Mouse (Mus musculus) intestine, embryonic 16.5 days (tissue): ENCODE results near the gene Gm10722. TPM values are rescaled to one million over a fixed set of nuclear protein-coding genes. Genes with fewer than 3 reads are reported as not detected.
"Not testable (repeated sequence)": the region's sequence is repeated elsewhere in the genome, so short reads cannot be mapped to it uniquely, and the experiment has no call there.

Experiments used
- ATAC-seq: fragments of 200-750 bp; cut with Nextera tagmentation; 2 replicates; pipeline ENCODE4 v1.8.0; 2017; ENCODE audit warnings: moderate TSS enrichment, moderate library complexity
- H3K27ac ChIP-seq: fragments of 300-500 bp; sonication (generic); 2 replicates; pipeline ENCODE4 v1.5.1; 2014; ENCODE audit warnings: mild to moderate bottlenecking, low read length
- H3K27me3 ChIP-seq: fragments of 300-500 bp; sonication (generic); replicated peaks from 2 replicates; pipeline ENCODE4 v1.6.1; 2014; ENCODE audit warnings: low read length, control low read depth, mixed read lengths; ENCODE audit not compliant: control insufficient read depth, insufficient read depth
- H3K36me3 ChIP-seq: fragments of 300-500 bp; sonication (generic); 2 replicates; pipeline ENCODE4 v1.6.1; 2014; ENCODE audit warnings: low read length, control low read depth; ENCODE audit not compliant: control insufficient read depth, insufficient read depth
- H3K4me1 ChIP-seq: fragments of 300-500 bp; sonication (generic); 2 replicates; pipeline ENCODE4 v1.6.1; 2014; ENCODE audit warnings: low read length, control low read depth, mixed read lengths; ENCODE audit not compliant: control insufficient read depth, insufficient read depth
- H3K4me2 ChIP-seq: fragments of 300-500 bp; sonication (generic); 2 replicates; pipeline ENCODE4 v1.6.1; 2014; ENCODE audit warnings: low read depth, low read length, control low read depth
- H3K4me3 ChIP-seq: fragments of 300-500 bp; sonication (generic); 2 replicates; pipeline ENCODE4 v1.5.1; 2014; ENCODE audit warnings: mild to moderate bottlenecking, low read length
- H3K9ac ChIP-seq: fragments of 300-500 bp; sonication (generic); 2 replicates; pipeline ENCODE4 v1.6.1; 2014; ENCODE audit warnings: low read depth, low read length
- H3K9me3 ChIP-seq: fragments of 300-500 bp; sonication (generic); 2 replicates; pipeline ENCODE4 v1.6.1; 2016; ENCODE audit warnings: low read length, control low read depth; ENCODE audit not compliant: control insufficient read depth
- WGBS: fragments of 180-500 bp; shearing (Covaris S2); extraction: QIAGEN DNeasy Blood & Tissue Kit; methylation state at CpG from one replicate; pipeline ENCODE4 v1.1.7; 2014; 5-methylcytosine and 5-hydroxymethylcytosine counted together
- microRNA-seq: library from miRNA; unstranded; fragments of <30 nt; microRNA quantifications from one replicate; pipeline ENCODE4, GENCODE M21; 2016
- polyA plus RNA-seq: library from polyadenylated mRNA; unstranded; fragments of >200 nt; fragmentation: Nextera tagmentation; extraction: Ambion mirVana; gene quantifications from 2 replicates; pipeline ENCODE4 v1.2.1, GENCODE M21; 2015

Gene Gm10722
- polyA plus RNA-seq, 1 experiment from 2014 or later = not detected

DNA sequence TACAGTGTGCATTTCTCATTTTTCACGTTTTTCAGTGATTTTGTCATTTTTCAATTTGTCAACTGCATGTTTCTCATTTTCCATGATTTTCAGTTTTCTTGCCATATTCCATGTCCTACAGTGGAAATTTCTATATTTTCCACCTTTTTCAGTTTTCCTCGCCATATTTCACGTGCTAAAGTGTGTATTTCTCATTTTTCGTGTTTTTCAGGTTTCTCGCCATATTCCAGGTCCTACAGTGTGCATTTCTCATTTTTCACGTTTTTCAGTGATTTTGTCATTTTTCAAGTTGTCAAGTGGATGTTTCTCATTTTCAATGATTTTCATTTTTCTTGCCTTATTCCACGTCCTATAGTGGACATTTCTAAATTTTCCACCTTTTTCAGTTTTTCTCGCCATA lies 35.9 kb downstream of the Gm10722 start, which contains the start of gene Gm10715:
TSS of gene Gm10715 (plus strand) at position 301 of the 400 bp plus-strand sequence.
- H3K9ac ChIP-seq, H3K9me3 ChIP-seq, H3K27me3 ChIP-seq, ATAC-seq, H3K4me1 ChIP-seq, H3K36me3 ChIP-seq, H3K4me3 ChIP-seq, H3K27ac ChIP-seq, H3K4me2 ChIP-seq: not testable (repeated sequence)
- 81% methylated on average over 6 of the region's 8 CpGs for WGBS

DNA sequence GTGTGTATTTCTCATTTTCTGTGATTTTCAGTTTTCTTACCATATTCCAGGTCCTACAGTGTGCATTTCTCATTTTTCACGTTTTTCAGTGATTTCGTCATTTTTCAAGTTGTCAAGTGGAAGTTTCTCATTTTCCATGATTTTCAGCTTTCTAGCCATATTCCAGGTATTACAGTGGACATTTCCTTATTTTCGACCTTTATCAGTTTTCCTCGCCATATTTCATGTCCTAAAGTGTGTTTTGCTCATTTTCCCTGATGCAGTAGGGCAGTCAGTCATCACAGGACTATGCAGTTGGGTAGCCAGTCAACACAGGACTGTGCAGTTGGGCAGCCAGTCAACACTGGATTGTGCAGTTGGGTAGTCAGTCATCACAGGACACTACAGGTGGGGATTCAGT lies 37.4 kb downstream of the Gm10722 start:
- H3K36me3 ChIP-seq, H3K4me1 ChIP-seq, H3K27me3 ChIP-seq, H3K9ac ChIP-seq, ATAC-seq, H3K4me2 ChIP-seq, H3K9me3 ChIP-seq, H3K27ac ChIP-seq, H3K4me3 ChIP-seq: not testable (repeated sequence)
- 66% methylated on average over 4 of the region's 4 CpGs for WGBS

Small RNA genes within 50 kb of the gene (microRNA-seq; reads per million reads assigned to microRNA genes)
- not detected for gene Mir101c

Other genes starting within 250 kb of the Gm10722 start
- not detected in 2 replicates for gene Gm11168, start 2.4 kb downstream of the Gm10722 start, polyA plus RNA-seq
- gene Gm10721, start 12.2 kb downstream of the Gm10722 start, polyA plus RNA-seq = not detected in 2 replicates
- gene Gm10720, start 14.7 kb downstream of the Gm10722 start, polyA plus RNA-seq = not detected in 2 replicates
- not detected in 2 replicates for gene Gm10719, start 16.5 kb downstream of the Gm10722 start, polyA plus RNA-seq
- 0.46 TPM in 1 of 2 replicates, not detected in the other for gene Gm10718, start 22.6 kb downstream of the Gm10722 start, polyA plus RNA-seq
- gene Gm10717, start 24.5 kb downstream of the Gm10722 start, polyA plus RNA-seq = not detected in 2 replicates
- not detected in 2 replicates for gene Gm17535, start 33.7 kb downstream of the Gm10722 start, polyA plus RNA-seq
- gene Gm10715, start 36.0 kb downstream of the Gm10722 start, polyA plus RNA-seq = not detected in 2 replicates